Mouse (Mus musculus): ENCODE measurements around the gene Ube2e1.

DNA sequence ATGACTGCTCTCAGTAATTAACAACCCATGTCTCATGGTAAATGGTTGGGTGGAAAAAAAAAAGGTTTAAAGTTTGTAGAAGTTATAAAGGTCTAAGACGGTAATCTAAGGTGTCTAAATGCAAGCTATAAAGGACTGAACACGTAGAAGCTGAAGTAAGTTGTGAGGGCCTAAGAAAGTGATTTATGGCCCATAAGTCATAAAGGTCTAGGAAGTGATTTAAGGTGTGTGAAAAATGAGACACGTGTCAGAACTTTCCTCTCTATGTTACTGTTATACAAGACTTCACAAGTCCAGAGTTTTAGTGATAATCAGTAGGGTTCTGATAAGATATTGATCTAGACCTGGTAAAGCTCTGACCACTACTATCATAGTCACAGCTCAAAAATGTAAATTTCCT is 32.7 kb upstream of the Ube2e1 start:
- TF ChIP-seq CTCF (IDR thresholded peaks at IDR 0.05; ENCODE audit: control insufficient read depth, insufficient read depth, insufficient read length) (no peak), MAX (IDR thresholded peaks at IDR 0.05) (no peak), CEBPB (IDR thresholded peaks at IDR 0.05; ENCODE audit: low read depth) (no peak), USF1 (IDR thresholded peaks at IDR 0.05; ENCODE audit: low read depth) (no peak), MYOD1 (IDR thresholded peaks at IDR 0.05; ENCODE audit: control insufficient read depth, insufficient read length, low read depth) (no peak), FOSL1 (IDR thresholded peaks at IDR 0.05; ENCODE audit: insufficient read depth, low read length, poor library complexity, severe bottlenecking) (no peak)

Data from C2C12 (cell line).